Mouse (Mus musculus): ENCODE measurements around the gene Olfr159. TPM values are rescaled to one million over a fixed set of nuclear protein-coding genes. Genes with fewer than 3 reads are reported as not detected.
A peak's percentile ranks its signal among the peaks of the same experiment; 100 is the strongest.
"Not testable (repeated sequence)": the region's sequence is repeated elsewhere in the genome, so short reads cannot be mapped to it uniquely, and the experiment has no call there.

The Olfr159 gene
- polyA plus RNA-seq (2015; fragmentation: Nextera tagmentation; extraction: Ambion mirVana) = not detected in 2 replicates

- 69% methylated on average over 6 of the region's 6 CpGs for WGBS
- Histone ChIP-seq H3K9me3 (ENCODE audit: control insufficient read depth, low read length) (0 out of 2 replicates have a peak, but pooled peaks cover 3% of the 10 kb centered on the region), H3K9ac (ENCODE audit: low read length) (no peak within 1 kb of the TSS), H3K27me3 (ENCODE audit: control insufficient read depth, insufficient read depth, low read depth, low read length) (no peaks in the 10 kb centered on the region), H3K27ac (ENCODE audit: low read length) (no peak within 1 kb of the TSS), H3K36me3 (ENCODE audit: control insufficient read depth, insufficient read depth, low read length) (no peaks in the 10 kb centered on the region), H3K4me1 (replicated peaks; ENCODE audit: control insufficient read depth, insufficient read depth, low read length) (no peaks in the 10 kb centered on the region), H3K4me3 (ENCODE audit: low read length) (no peak within 1 kb of the TSS), H3K4me2 (ENCODE audit: low read depth, low read length) (no peak within 1 kb of the TSS)
- ATAC-seq (ENCODE audit: low read depth) = no peak
Measured at GRCm38 (mm10) chr4:43770909-43771308, at the start of gene Olfr159. TSS of gene Olfr159 (minus strand) at chr4:43771009.

- H3K9ac ChIP-seq (ENCODE audit: low read length) = no peak overlapping the region
- 53% methylated on average over 7 of the region's 7 CpGs for WGBS
- no peaks in the 10 kb centered on the region for H3K27me3 ChIP-seq (ENCODE audit: control insufficient read depth, insufficient read depth, low read depth, low read length)
- H3K4me1 ChIP-seq (replicated peaks; ENCODE audit: control insufficient read depth, insufficient read depth, low read length) = no peaks in the 10 kb centered on the region
- ATAC-seq (ENCODE audit: low read depth) = 0 out of 2 replicates have a peak, but pooled peaks have one; percentile 41
- H3K9me3 ChIP-seq (ENCODE audit: control insufficient read depth, low read length) = no peaks in the 10 kb centered on the region
- H3K4me2 ChIP-seq (ENCODE audit: low read depth, low read length) = no peak overlapping the region
- H3K4me3 ChIP-seq (ENCODE audit: low read length) = no peak overlapping the region
- no peaks in the 10 kb centered on the region for H3K36me3 ChIP-seq (ENCODE audit: control insufficient read depth, insufficient read depth, low read length)
- no peak overlapping the region for H3K27ac ChIP-seq (ENCODE audit: low read length)
Measured at GRCm38 (mm10) chr4:43798936-43799335, 28.1 kb upstream of the Olfr159 start.

DNA sequence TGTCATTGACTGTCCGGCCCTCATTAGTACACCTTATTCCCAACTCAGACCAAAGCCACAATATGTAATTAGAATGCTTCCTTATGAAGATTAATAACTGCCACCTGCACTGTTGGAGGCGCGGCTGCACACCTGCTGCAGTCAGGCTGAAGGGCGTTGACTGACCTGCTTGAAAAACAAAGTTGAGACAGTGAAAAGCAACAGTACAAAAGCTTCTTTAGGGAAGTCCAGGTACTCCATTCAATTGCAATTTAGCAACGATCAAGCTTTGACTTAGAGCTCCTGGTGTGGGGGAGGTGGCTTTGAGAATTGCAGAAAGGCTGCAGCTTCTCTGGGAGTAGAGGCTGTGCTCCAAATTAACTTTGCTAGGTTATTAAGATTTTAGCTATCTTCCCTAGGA is 25.0 kb upstream of the Olfr159 start:
- not testable (repeated sequence) for H3K9ac ChIP-seq (ENCODE audit: low read length); H3K27ac ChIP-seq (ENCODE audit: low read length); ATAC-seq (ENCODE audit: low read depth); H3K4me3 ChIP-seq (ENCODE audit: low read length); H3K9me3 ChIP-seq (ENCODE audit: control insufficient read depth, low read length); H3K36me3 ChIP-seq (ENCODE audit: control insufficient read depth, insufficient read depth, low read length); H3K27me3 ChIP-seq (ENCODE audit: control insufficient read depth, insufficient read depth, low read depth, low read length); H3K4me1 ChIP-seq (replicated peaks; ENCODE audit: control insufficient read depth, insufficient read depth, low read length); H3K4me2 ChIP-seq (ENCODE audit: low read depth, low read length)
- WGBS = 83% methylated on average over 5 of the region's 5 CpGs

GRCm38 (mm10) chr4:43795296-43795695 is 24.5 kb upstream of the Olfr159 start:
- ATAC-seq (ENCODE audit: low read depth) = no peak

GRCm38 (mm10) chr4:43772304-43772703 is 1.5 kb upstream of the Olfr159 start:
- Histone ChIP-seq H3K4me2 (ENCODE audit: low read depth, low read length) (no peak overlapping the region), H3K4me1 (replicated peaks; ENCODE audit: control insufficient read depth, insufficient read depth, low read length) (no peaks in the 10 kb centered on the region), H3K36me3 (ENCODE audit: control insufficient read depth, insufficient read depth, low read length) (no peaks in the 10 kb centered on the region), H3K9me3 (ENCODE audit: control insufficient read depth, low read length) (0 out of 2 replicates have a peak, but pooled peaks cover 3% of the 10 kb centered on the region), H3K9ac (ENCODE audit: low read length) (no peak overlapping the region), H3K4me3 (ENCODE audit: low read length) (no peak overlapping the region), H3K27me3 (ENCODE audit: control insufficient read depth, insufficient read depth, low read depth, low read length) (no peaks in the 10 kb centered on the region), H3K27ac (ENCODE audit: low read length) (no peak overlapping the region)
- WGBS = 31% methylated on average over 2 of the region's 2 CpGs
- no peak for ATAC-seq (ENCODE audit: low read depth)

More at GRCm38 (mm10) chr4:43795296-43795695, 24.5 kb upstream of the Olfr159 start:
- 72% methylated on average over 6 of the region's 6 CpGs for WGBS
- H3K4me1 ChIP-seq (replicated peaks; ENCODE audit: control insufficient read depth, insufficient read depth, low read length) = no peaks in the 10 kb centered on the region
- H3K36me3 ChIP-seq (ENCODE audit: control insufficient read depth, insufficient read depth, low read length) = no peaks in the 10 kb centered on the region
- no peaks in the 10 kb centered on the region for H3K27me3 ChIP-seq (ENCODE audit: control insufficient read depth, insufficient read depth, low read depth, low read length)
- no peaks in the 10 kb centered on the region for H3K9me3 ChIP-seq (ENCODE audit: control insufficient read depth, low read length)
- H3K4me3 ChIP-seq (ENCODE audit: low read length) = no peak overlapping the region
- H3K27ac ChIP-seq (ENCODE audit: low read length) = no peak overlapping the region
- H3K9ac ChIP-seq (ENCODE audit: low read length) = no peak overlapping the region
- no peak overlapping the region for H3K4me2 ChIP-seq (ENCODE audit: low read depth, low read length)

- no peaks in the 10 kb centered on the region for H3K27me3 ChIP-seq (ENCODE audit: control insufficient read depth, insufficient read depth, low read depth, low read length)
- H3K4me1 ChIP-seq (replicated peaks; ENCODE audit: control insufficient read depth, insufficient read depth, low read length) = no peaks in the 10 kb centered on the region
- 0 out of 2 replicates have a peak, but pooled peaks cover 3% of the 10 kb centered on the region for H3K9me3 ChIP-seq (ENCODE audit: control insufficient read depth, low read length)
- ATAC-seq (ENCODE audit: low read depth) = no peak; the same call in 1 of the 2 replicates
- no peaks in the 10 kb centered on the region for H3K36me3 ChIP-seq (ENCODE audit: control insufficient read depth, insufficient read depth, low read length)
- no peak overlapping the region for H3K4me3 ChIP-seq (ENCODE audit: low read length)
- no peak overlapping the region for H3K9ac ChIP-seq (ENCODE audit: low read length)
- no peak overlapping the region for H3K4me2 ChIP-seq (ENCODE audit: low read depth, low read length)
- WGBS = 34% methylated on average over 6 of the region's 6 CpGs
- no peak overlapping the region for H3K27ac ChIP-seq (ENCODE audit: low read length)
Measured at GRCm38 (mm10) chr4:43771626-43772025, 817 bp upstream of the Olfr159 start.

DNA sequence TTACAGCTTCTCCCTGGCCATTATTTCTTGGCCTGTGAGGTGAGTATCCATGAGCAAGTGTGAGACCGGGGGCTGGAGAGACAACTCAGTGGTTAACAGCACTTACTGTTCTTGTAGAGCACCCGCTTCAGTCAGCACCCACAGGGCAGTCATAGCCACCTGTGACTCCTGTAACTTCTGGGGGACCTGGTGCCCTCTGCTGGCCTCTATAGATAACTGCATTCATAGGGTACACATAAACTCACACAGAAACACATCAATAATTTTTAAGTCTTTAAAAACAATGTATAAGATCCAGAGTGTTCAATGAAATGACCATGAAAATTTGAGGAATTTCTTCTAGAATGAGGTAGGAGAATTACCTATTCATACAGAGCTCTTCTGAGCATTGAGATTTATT is 1.4 kb downstream of the Olfr159 start:
- Histone ChIP-seq H3K36me3 (ENCODE audit: control insufficient read depth, insufficient read depth, low read length) (no peaks in the 10 kb centered on the region), H3K27me3 (ENCODE audit: control insufficient read depth, insufficient read depth, low read depth, low read length) (no peaks in the 10 kb centered on the region), H3K4me2 (ENCODE audit: low read depth, low read length) (no peak overlapping the region), H3K4me3 (ENCODE audit: low read length) (no peak overlapping the region), H3K9ac (ENCODE audit: low read length) (no peak overlapping the region), H3K27ac (ENCODE audit: low read length) (no peak overlapping the region), H3K4me1 (replicated peaks; ENCODE audit: control insufficient read depth, insufficient read depth, low read length) (no peaks in the 10 kb centered on the region), H3K9me3 (ENCODE audit: control insufficient read depth, low read length) (0 out of 2 replicates have a peak, but pooled peaks cover 3% of the 10 kb centered on the region)
- ATAC-seq (ENCODE audit: low read depth) = no peak
- 88% methylated on average over 2 of the region's 2 CpGs for WGBS

DNA sequence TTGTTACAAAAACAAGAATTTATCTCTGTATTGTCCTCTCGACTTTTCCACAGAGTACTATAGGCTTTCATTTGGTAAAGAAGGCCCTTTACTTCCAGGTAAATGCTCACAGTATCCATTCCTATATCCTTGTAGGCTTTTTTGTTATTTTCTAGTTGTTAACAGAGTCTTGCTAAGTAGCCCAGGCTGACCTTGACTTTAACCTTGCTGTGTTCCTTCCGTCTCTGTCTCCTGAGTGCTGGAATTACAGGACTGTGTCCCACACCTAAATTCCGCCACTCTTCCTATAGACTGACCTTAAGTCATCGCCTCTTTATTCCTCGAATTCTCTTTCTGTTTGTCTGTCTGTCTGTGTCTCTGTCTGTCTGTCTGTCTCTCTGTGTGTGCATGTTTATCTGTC is 2.5 kb downstream of the Olfr159 start:
- no peak overlapping the region for H3K4me3 ChIP-seq (ENCODE audit: low read length)
- no peaks in the 10 kb centered on the region for H3K4me1 ChIP-seq (replicated peaks; ENCODE audit: control insufficient read depth, insufficient read depth, low read length)
- no peak overlapping the region for H3K27ac ChIP-seq (ENCODE audit: low read length)
- no peaks in the 10 kb centered on the region for H3K36me3 ChIP-seq (ENCODE audit: control insufficient read depth, insufficient read depth, low read length)
- ATAC-seq (ENCODE audit: low read depth) = no peak
- no peaks in the 10 kb centered on the region for H3K27me3 ChIP-seq (ENCODE audit: control insufficient read depth, insufficient read depth, low read depth, low read length)
- no peak overlapping the region for H3K9ac ChIP-seq (ENCODE audit: low read length)
- WGBS = 80% methylated on average over 5 of the region's 5 CpGs
- no peak overlapping the region for H3K4me2 ChIP-seq (ENCODE audit: low read depth, low read length)
- 0 out of 2 replicates have a peak, but pooled peaks cover 3% of the 10 kb centered on the region for H3K9me3 ChIP-seq (ENCODE audit: control insufficient read depth, low read length)

GRCm38 (mm10) chr4:43763410-43763809 is 7.4 kb downstream of the Olfr159 start:
- no peak overlapping the region for H3K27ac ChIP-seq (ENCODE audit: low read length)
- no peak overlapping the region for H3K4me3 ChIP-seq (ENCODE audit: low read length)
- peaks cover 5% of the 10 kb centered on the region; the same call in 1 of the 2 replicates for H3K4me1 ChIP-seq (replicated peaks; ENCODE audit: control insufficient read depth, insufficient read depth, low read length)
- H3K4me2 ChIP-seq (ENCODE audit: low read depth, low read length) = no peak overlapping the region
- WGBS = 15% methylated on average over 7 of the region's 7 CpGs
- ATAC-seq (ENCODE audit: low read depth) = peak; percentile 45
- no peaks in the 10 kb centered on the region for H3K36me3 ChIP-seq (ENCODE audit: control insufficient read depth, insufficient read depth, low read length)
- no peaks in the 10 kb centered on the region for H3K9me3 ChIP-seq (ENCODE audit: control insufficient read depth, low read length)
- no peaks in the 10 kb centered on the region for H3K27me3 ChIP-seq (ENCODE audit: control insufficient read depth, insufficient read depth, low read depth, low read length)
- H3K9ac ChIP-seq (ENCODE audit: low read length) = no peak overlapping the region

- no peaks in the 10 kb centered on the region for H3K36me3 ChIP-seq (ENCODE audit: control insufficient read depth, insufficient read depth, low read length)
- ATAC-seq (ENCODE audit: low read depth) = no peak
- WGBS = 66% methylated on average over 2 of the region's 2 CpGs
Measured at GRCm38 (mm10) chr4:43761336-43761735, 9.5 kb downstream of the Olfr159 start.

More at GRCm38 (mm10) chr4:43761336-43761735, 9.5 kb downstream of the Olfr159 start:
- H3K4me3 ChIP-seq (ENCODE audit: low read length) = no peak overlapping the region
- H3K9ac ChIP-seq (ENCODE audit: low read length) = no peak overlapping the region
- H3K4me1 ChIP-seq (replicated peaks; ENCODE audit: control insufficient read depth, insufficient read depth, low read length) = peaks cover 5% of the 10 kb centered on the region; the same call in 1 of the 2 replicates
- no peaks in the 10 kb centered on the region for H3K9me3 ChIP-seq (ENCODE audit: control insufficient read depth, low read length)
- H3K27me3 ChIP-seq (ENCODE audit: control insufficient read depth, insufficient read depth, low read depth, low read length) = no peaks in the 10 kb centered on the region
- no peak overlapping the region for H3K4me2 ChIP-seq (ENCODE audit: low read depth, low read length)
- no peak overlapping the region for H3K27ac ChIP-seq (ENCODE audit: low read length)

Data from lung, embryonic 16.5 days (tissue).